Mouse (Mus musculus): ENCODE data around the gene Palm.

- TF ChIP-seq CTCF (IDR thresholded peaks at IDR 0.05; ENCODE audit: low read depth) (no peak), EP300 (IDR thresholded peaks at IDR 0.05; ENCODE audit: low read depth) (no peak)
Observed at GRCm38 (mm10) chr10:79781139-79781538, 12.2 kb upstream of the Palm start.
